Mouse (Mus musculus): ENCODE data around the gene Cd300lb. TPM values are rescaled to one million over a fixed set of nuclear protein-coding genes. Genes with fewer than 3 reads are reported as not detected.

Gene Cd300lb
- 0.89 and 0.98 TPM in 2 replicates for polyA plus RNA-seq (2016; fragmentation: Nextera tagmentation; extraction: Ambion mirVana)

- H3K4me3 ChIP-seq: no peak within 1 kb of the TSS
- H3K4me2 ChIP-seq: no peak within 1 kb of the TSS
- no peaks in the 10 kb centered on the region for H3K36me3 ChIP-seq
- no peaks in the 10 kb centered on the region for H3K27me3 ChIP-seq (replicated peaks)
- no peak for ATAC-seq (ENCODE audit: insufficient number of reproducible peaks, low FRiP score)
- 36% methylated on average over 6 of the region's 6 CpGs for WGBS
- H3K4me1 ChIP-seq (replicated peaks): peaks cover 20% of the 10 kb centered on the region
- H3K9me3 ChIP-seq (replicated peaks): no peaks in the 10 kb centered on the region
- H3K9ac ChIP-seq: no peak within 1 kb of the TSS
- no peak within 1 kb of the TSS for H3K27ac ChIP-seq (ENCODE audit: poor library complexity, severe bottlenecking)
Measured at GRCm38 (mm10) chr11:114934144-114934543, at the start of gene Cd300lb. Gene Cd300lb, minus strand, starts transcription at chr11:114934386.

- Histone ChIP-seq H3K9me3 (replicated peaks) (peaks cover 25% of the 10 kb centered on the region), H3K4me2 (no peak overlapping the region), H3K27ac (ENCODE audit: poor library complexity, severe bottlenecking) (no peak overlapping the region), H3K4me3 (no peak overlapping the region), H3K4me1 (replicated peaks) (no peaks in the 10 kb centered on the region), H3K36me3 (no peaks in the 10 kb centered on the region), H3K27me3 (replicated peaks) (no peaks in the 10 kb centered on the region), H3K9ac (no peak overlapping the region)
- no peak for ATAC-seq (ENCODE audit: insufficient number of reproducible peaks, low FRiP score)
- WGBS: 62% methylated on average over 4 of the region's 4 CpGs
Measured at GRCm38 (mm10) chr11:114981866-114982265, 47.7 kb upstream of the Cd300lb start.

GRCm38 (mm10) chr11:114972726-114973125 is 38.5 kb upstream of the Cd300lb start:
- peaks cover 21% of the 10 kb centered on the region for H3K9me3 ChIP-seq (replicated peaks)
- ATAC-seq (ENCODE audit: insufficient number of reproducible peaks, low FRiP score): no peak
- H3K4me2 ChIP-seq: no peak overlapping the region
- H3K4me3 ChIP-seq: no peak overlapping the region
- no peak overlapping the region for H3K9ac ChIP-seq
- WGBS: 78% methylated on average over 10 of the region's 10 CpGs
- H3K4me1 ChIP-seq (replicated peaks): no peaks in the 10 kb centered on the region
- H3K27me3 ChIP-seq (replicated peaks): no peaks in the 10 kb centered on the region
- no peaks in the 10 kb centered on the region for H3K36me3 ChIP-seq
- H3K27ac ChIP-seq (ENCODE audit: poor library complexity, severe bottlenecking): no peak overlapping the region

- H3K4me1 ChIP-seq (replicated peaks): peaks cover 6% of the 10 kb centered on the region
- H3K4me3 ChIP-seq: no peak within 1 kb of the TSS
- no peak within 1 kb of the TSS for H3K9ac ChIP-seq
- no peaks in the 10 kb centered on the region for H3K27me3 ChIP-seq (replicated peaks)
- WGBS: 82% methylated on average over 9 of the region's 9 CpGs
- no peak within 1 kb of the TSS for H3K27ac ChIP-seq (ENCODE audit: poor library complexity, severe bottlenecking)
- H3K4me2 ChIP-seq: no peak within 1 kb of the TSS
- no peak for ATAC-seq (ENCODE audit: insufficient number of reproducible peaks, low FRiP score)
- H3K36me3 ChIP-seq: no peaks in the 10 kb centered on the region
- H3K9me3 ChIP-seq (replicated peaks): peaks cover 10% of the 10 kb centered on the region; the same call in 1 of the 2 replicates
Measured at GRCm38 (mm10) chr11:114968752-114969207, 34.6 kb upstream of the Cd300lb start, which contains the start of gene Cd300c. Gene Cd300c, minus strand, starts transcription at chr11:114969157.

- Histone ChIP-seq H3K4me2 (no peak overlapping the region), H3K4me1 (replicated peaks) (peaks cover 12% of the 10 kb centered on the region), H3K9ac (no peak overlapping the region), H3K4me3 (no peak overlapping the region), H3K27me3 (replicated peaks) (no peaks in the 10 kb centered on the region), H3K36me3 (no peaks in the 10 kb centered on the region), H3K27ac (ENCODE audit: poor library complexity, severe bottlenecking) (0 out of 2 replicates have a peak overlapping the region, but pooled peaks have one; percentile 18), H3K9me3 (replicated peaks) (no peaks in the 10 kb centered on the region)
- WGBS: 52% methylated on average over 3 of the region's 3 CpGs
- ATAC-seq (ENCODE audit: insufficient number of reproducible peaks, low FRiP score): no peak
Measured at GRCm38 (mm10) chr11:114965182-114965828, 31.1 kb upstream of the Cd300lb start.

GRCm38 (mm10) chr11:114960369-114960768 is 26.2 kb upstream of the Cd300lb start:
- H3K36me3 ChIP-seq: no peaks in the 10 kb centered on the region
- 62% methylated on average over 1 of the region's 1 CpGs for WGBS
- H3K27me3 ChIP-seq (replicated peaks): no peaks in the 10 kb centered on the region
- H3K27ac ChIP-seq (ENCODE audit: poor library complexity, severe bottlenecking): no peak overlapping the region
- no peak for ATAC-seq (ENCODE audit: insufficient number of reproducible peaks, low FRiP score)
- H3K9ac ChIP-seq: no peak overlapping the region
- peaks cover 7% of the 10 kb centered on the region for H3K4me1 ChIP-seq (replicated peaks)
- H3K4me2 ChIP-seq: no peak overlapping the region
- H3K4me3 ChIP-seq: no peak overlapping the region
- H3K9me3 ChIP-seq (replicated peaks): no peaks in the 10 kb centered on the region

GRCm38 (mm10) chr11:114933591-114933990 is 595 bp downstream of the Cd300lb start:
- Histone ChIP-seq H3K27ac (ENCODE audit: poor library complexity, severe bottlenecking) (no peak overlapping the region), H3K27me3 (replicated peaks) (no peaks in the 10 kb centered on the region), H3K9ac (no peak overlapping the region), H3K4me1 (replicated peaks) (peaks cover 25% of the 10 kb centered on the region), H3K4me3 (no peak overlapping the region), H3K36me3 (no peaks in the 10 kb centered on the region), H3K9me3 (replicated peaks) (no peaks in the 10 kb centered on the region), H3K4me2 (no peak overlapping the region)
- WGBS: 73% methylated on average over 4 of the region's 4 CpGs
- ATAC-seq (ENCODE audit: insufficient number of reproducible peaks, low FRiP score): no peak

- 83% methylated on average over 5 of the region's 5 CpGs for WGBS
- no peak overlapping the region for H3K4me2 ChIP-seq
- H3K27me3 ChIP-seq (replicated peaks): no peaks in the 10 kb centered on the region
- no peak for ATAC-seq (ENCODE audit: insufficient number of reproducible peaks, low FRiP score)
- no peak overlapping the region for H3K27ac ChIP-seq (ENCODE audit: poor library complexity, severe bottlenecking)
- H3K4me1 ChIP-seq (replicated peaks): peaks cover 31% of the 10 kb centered on the region
- H3K4me3 ChIP-seq: no peak overlapping the region
- no peak overlapping the region for H3K9ac ChIP-seq
- H3K36me3 ChIP-seq: no peaks in the 10 kb centered on the region
- no peaks in the 10 kb centered on the region for H3K9me3 ChIP-seq (replicated peaks)
Measured at GRCm38 (mm10) chr11:114931041-114931440, 3.1 kb downstream of the Cd300lb start.

- no peak overlapping the region for H3K4me3 ChIP-seq
- no peaks in the 10 kb centered on the region for H3K9me3 ChIP-seq (replicated peaks)
- H3K36me3 ChIP-seq: no peaks in the 10 kb centered on the region
- ATAC-seq (ENCODE audit: insufficient number of reproducible peaks, low FRiP score): no peak
- no peak overlapping the region for H3K9ac ChIP-seq
- H3K4me1 ChIP-seq (replicated peaks): peaks cover 31% of the 10 kb centered on the region
- 58% methylated on average over 2 of the region's 2 CpGs for WGBS
- H3K4me2 ChIP-seq: no peak overlapping the region
- peak overlapping the region; percentile 70; the same call in 1 of the 2 replicates for H3K27ac ChIP-seq (ENCODE audit: poor library complexity, severe bottlenecking)
- no peaks in the 10 kb centered on the region for H3K27me3 ChIP-seq (replicated peaks)
Measured at GRCm38 (mm10) chr11:114929581-114929980, 4.6 kb downstream of the Cd300lb start.

GRCm38 (mm10) chr11:114923961-114924360 is 10.2 kb downstream of the Cd300lb start:
- H3K9ac ChIP-seq: no peak overlapping the region
- no peaks in the 10 kb centered on the region for H3K36me3 ChIP-seq
- no peaks in the 10 kb centered on the region for H3K27me3 ChIP-seq (replicated peaks)
- H3K4me1 ChIP-seq (replicated peaks): peaks cover 10% of the 10 kb centered on the region
- no peak overlapping the region for H3K4me2 ChIP-seq
- H3K27ac ChIP-seq (ENCODE audit: poor library complexity, severe bottlenecking): no peak overlapping the region
- ATAC-seq (ENCODE audit: insufficient number of reproducible peaks, low FRiP score): no peak
- 61% methylated on average over 4 of the region's 4 CpGs for WGBS
- peaks cover 5% of the 10 kb centered on the region; the same call in 1 of the 2 replicates for H3K9me3 ChIP-seq (replicated peaks)
- H3K4me3 ChIP-seq: no peak overlapping the region

GRCm38 (mm10) chr11:114922439-114922838 is 11.7 kb downstream of the Cd300lb start:
- Histone ChIP-seq H3K4me2 (no peak overlapping the region), H3K9me3 (replicated peaks) (peaks cover 6% of the 10 kb centered on the region; the same call in 1 of the 2 replicates), H3K9ac (no peak overlapping the region), H3K27me3 (replicated peaks) (no peaks in the 10 kb centered on the region), H3K4me1 (replicated peaks) (no peaks in the 10 kb centered on the region), H3K27ac (ENCODE audit: poor library complexity, severe bottlenecking) (no peak overlapping the region), H3K4me3 (no peak overlapping the region), H3K36me3 (no peaks in the 10 kb centered on the region)
- 76% methylated on average over 4 of the region's 4 CpGs for WGBS
- ATAC-seq (ENCODE audit: insufficient number of reproducible peaks, low FRiP score): no peak

Measured in heart, embryonic 12.5 days (tissue).